Mouse (Mus musculus) liver, postnatal 0 days (tissue): ENCODE data around the gene 6330409D20Rik.

Source experiments
- CTCF ChIP-seq: sonication (generic); IDR thresholded peaks from 2 replicates; pipeline ENCODE4 v1.5.1; 2016; ENCODE audit warnings: antibody characterized with exemption, low read depth
- EP300 ChIP-seq: IDR thresholded peaks from 2 replicates; pipeline ENCODE4 v1.6.1; 2016; ENCODE audit warnings: antibody characterized with exemption, low read depth, mild to moderate bottlenecking

DNA sequence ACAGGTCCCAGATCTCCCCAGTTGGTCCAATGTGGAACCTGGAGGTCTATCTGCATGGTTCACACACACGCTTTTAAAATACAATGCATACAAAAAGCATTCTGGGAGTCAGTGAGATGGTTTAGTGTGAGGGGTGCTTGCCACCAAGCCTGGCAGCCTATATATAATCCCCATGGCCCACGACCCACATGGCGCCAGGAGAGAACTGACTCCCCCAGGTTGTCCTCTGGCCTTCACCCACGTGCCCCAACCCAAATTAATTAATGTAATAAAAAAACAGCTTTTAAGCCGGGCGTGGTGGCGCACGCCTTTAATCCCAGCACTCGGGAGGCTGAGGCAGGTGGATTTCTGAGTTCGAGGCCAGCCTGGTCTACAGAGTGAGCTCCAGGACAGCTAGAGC is 57.1 kb downstream of the 6330409D20Rik start:
- TF ChIP-seq CTCF (no peak), EP300 (no peak)
